Mouse (Mus musculus): Measurements from ENCODE around the gene Auts2. TPM values are rescaled to one million over a fixed set of nuclear protein-coding genes. Genes with fewer than 3 reads are reported as not detected.

The Auts2 gene
- polyA plus RNA-seq, 1 experiment from 2014 or later = 34.5 TPM

DNA sequence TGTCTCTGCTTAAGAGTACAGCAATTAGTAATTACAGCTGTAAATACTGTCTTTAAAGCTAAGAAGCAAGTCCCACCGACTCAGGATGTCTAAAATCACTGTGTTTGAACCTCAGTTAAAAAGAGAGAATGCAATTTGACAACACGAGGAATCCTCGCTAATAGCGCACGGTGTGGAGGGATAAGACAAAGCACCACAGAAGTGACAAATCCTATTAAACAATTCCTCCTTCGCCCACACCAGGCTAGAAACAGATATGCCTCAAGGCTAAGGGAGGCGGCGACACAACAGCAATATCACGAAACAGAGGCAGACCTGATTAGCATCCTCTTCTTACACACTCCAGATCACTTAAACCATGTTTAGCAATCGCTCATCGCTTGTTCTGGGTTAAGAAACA, 339.3 kb downstream of the Auts2 start:
- 52% methylated on average over 11 of the region's 11 CpGs for WGBS
- H3K4me2 ChIP-seq (ENCODE audit: low read length) = no peak overlapping the region
- no peak for ATAC-seq

DNA sequence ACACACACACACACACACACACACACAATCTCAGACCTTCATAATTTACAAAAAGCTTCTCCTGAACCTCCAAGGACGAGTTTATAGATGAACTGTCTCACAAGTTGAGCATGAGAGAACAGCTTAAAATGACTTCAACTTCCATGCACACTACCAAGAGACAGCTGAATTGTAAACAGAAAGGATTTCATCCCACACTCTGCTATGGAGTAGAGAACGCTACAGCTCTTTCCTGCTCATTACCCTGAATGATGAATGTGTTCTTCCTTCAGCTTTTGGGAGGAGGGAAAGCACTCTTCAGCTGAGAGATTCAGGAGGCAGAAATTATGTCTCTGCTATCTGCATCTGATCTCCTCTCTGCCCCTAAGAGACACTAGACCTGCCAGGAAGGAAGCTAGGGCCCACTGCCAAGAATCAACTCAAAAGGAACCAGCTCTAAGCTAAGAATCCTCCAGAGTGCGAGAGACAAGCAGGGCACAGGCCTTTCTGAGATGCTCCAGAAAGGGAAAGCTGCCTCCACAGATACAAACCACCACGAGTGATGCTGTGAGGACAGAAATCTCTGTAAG, 342.0 kb downstream of the Auts2 start:
- Histone ChIP-seq H3K4me2 (ENCODE audit: low read length) (no peak overlapping the region), H3K9ac (ENCODE audit: low read length) (no peak overlapping the region), H3K27me3 (replicated peaks; ENCODE audit: control insufficient read depth, insufficient read depth, low read length) (no peaks in the 10 kb centered on the region), H3K9me3 (replicated peaks; ENCODE audit: control insufficient read depth, low read length) (no peaks in the 10 kb centered on the region), H3K27ac (ENCODE audit: low read depth, low read length) (peak overlapping the region; percentile 22; the same call in 1 of the 2 replicates), H3K4me1 (ENCODE audit: control insufficient read depth, insufficient read depth, low read length) (peaks cover 21% of the 10 kb centered on the region), H3K36me3 (ENCODE audit: control insufficient read depth, insufficient read depth, low read length) (no peaks in the 10 kb centered on the region), H3K4me3 (ENCODE audit: low read depth, low read length) (no peak overlapping the region)
- no peak for DNase-seq (ENCODE audit: low spot score)
- WGBS = 57% methylated on average over 4 of the region's 4 CpGs
- no peak for ATAC-seq

More for the DNA sequence above, 339.3 kb downstream of the Auts2 start:
- no peak for DNase-seq (ENCODE audit: low spot score)
- Histone ChIP-seq H3K27me3 (replicated peaks; ENCODE audit: control insufficient read depth, insufficient read depth, low read length) (no peaks in the 10 kb centered on the region), H3K27ac (ENCODE audit: low read depth, low read length) (no peak overlapping the region), H3K36me3 (ENCODE audit: control insufficient read depth, insufficient read depth, low read length) (no peaks in the 10 kb centered on the region), H3K4me1 (ENCODE audit: control insufficient read depth, insufficient read depth, low read length) (peaks cover 19% of the 10 kb centered on the region), H3K9ac (ENCODE audit: low read length) (no peak overlapping the region), H3K4me3 (ENCODE audit: low read depth, low read length) (no peak overlapping the region), H3K9me3 (replicated peaks; ENCODE audit: control insufficient read depth, low read length) (no peaks in the 10 kb centered on the region)

DNA sequence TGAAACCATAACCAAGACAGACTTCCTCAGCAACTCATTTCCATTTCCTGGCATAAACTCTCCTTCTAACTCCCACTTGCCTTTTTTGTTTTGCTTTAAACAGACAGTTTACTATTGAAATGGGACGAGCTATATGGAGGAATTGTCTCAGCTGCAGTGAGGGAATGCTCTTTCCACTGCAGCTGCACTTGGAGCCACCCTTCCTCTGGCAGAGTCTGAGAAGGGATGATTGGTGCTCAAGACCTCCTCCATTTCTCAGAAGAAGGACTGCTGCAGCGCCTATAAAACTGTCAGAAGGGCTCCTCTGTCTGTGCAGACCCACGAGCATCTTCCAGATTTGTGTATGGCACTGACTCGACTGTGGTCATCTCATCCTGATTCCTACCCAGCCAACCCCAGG, 342.5 kb downstream of the Auts2 start:
- Histone ChIP-seq H3K27me3 (replicated peaks; ENCODE audit: control insufficient read depth, insufficient read depth, low read length) (no peaks in the 10 kb centered on the region), H3K4me1 (ENCODE audit: control insufficient read depth, insufficient read depth, low read length) (peaks cover 21% of the 10 kb centered on the region), H3K4me2 (ENCODE audit: low read length) (no peak overlapping the region), H3K9me3 (replicated peaks; ENCODE audit: control insufficient read depth, low read length) (no peaks in the 10 kb centered on the region), H3K4me3 (ENCODE audit: low read depth, low read length) (no peak overlapping the region), H3K27ac (ENCODE audit: low read depth, low read length) (no peak overlapping the region), H3K36me3 (ENCODE audit: control insufficient read depth, insufficient read depth, low read length) (no peaks in the 10 kb centered on the region), H3K9ac (ENCODE audit: low read length) (no peak overlapping the region)
- no peak for ATAC-seq
- 68% methylated on average over 4 of the region's 4 CpGs for WGBS
- DNase-seq (ENCODE audit: low spot score) = no peak

DNA sequence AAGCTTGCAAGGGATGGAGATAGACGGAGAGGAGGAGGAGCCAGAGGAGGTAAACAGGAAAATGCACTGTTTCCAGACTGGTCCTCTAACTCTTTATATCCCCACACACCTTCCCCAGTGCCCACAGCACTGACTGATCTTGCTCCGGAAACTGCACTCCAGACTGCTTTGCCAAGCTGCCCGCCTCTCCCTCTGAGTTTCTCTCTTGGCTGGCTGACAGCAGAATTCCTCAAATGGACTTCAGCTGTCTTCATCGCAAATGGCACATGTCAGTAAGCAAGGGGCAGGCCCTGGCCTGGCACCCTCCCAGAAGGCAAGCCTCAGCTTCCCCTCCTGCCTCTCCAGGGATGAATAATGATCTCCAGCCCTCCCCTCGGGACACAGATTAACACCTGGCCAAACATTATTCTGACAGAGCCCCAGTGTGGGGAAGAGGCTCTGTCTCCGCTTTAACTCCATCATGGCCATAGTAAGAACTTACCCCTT, 348.1 kb downstream of the Auts2 start:
- Histone ChIP-seq H3K4me2 (ENCODE audit: low read length) (no peak overlapping the region; the same call in 1 of the 2 replicates), H3K4me3 (ENCODE audit: low read depth, low read length) (no peak overlapping the region), H3K27me3 (replicated peaks; ENCODE audit: control insufficient read depth, insufficient read depth, low read length) (no peaks in the 10 kb centered on the region), H3K9ac (ENCODE audit: low read length) (peak overlapping the region; percentile 36; the same call in 1 of the 2 replicates), H3K4me1 (ENCODE audit: control insufficient read depth, insufficient read depth, low read length) (peaks cover 30% of the 10 kb centered on the region), H3K27ac (ENCODE audit: low read depth, low read length) (no peak overlapping the region), H3K9me3 (replicated peaks; ENCODE audit: control insufficient read depth, low read length) (no peaks in the 10 kb centered on the region), H3K36me3 (ENCODE audit: control insufficient read depth, insufficient read depth, low read length) (no peaks in the 10 kb centered on the region)
- 16% methylated on average over 6 of the region's 6 CpGs for WGBS
- ATAC-seq (peak; percentile 34; the same call in 1 of the 2 replicates), DNase-seq (ENCODE audit: low spot score) (peak; percentile 65)

DNA sequence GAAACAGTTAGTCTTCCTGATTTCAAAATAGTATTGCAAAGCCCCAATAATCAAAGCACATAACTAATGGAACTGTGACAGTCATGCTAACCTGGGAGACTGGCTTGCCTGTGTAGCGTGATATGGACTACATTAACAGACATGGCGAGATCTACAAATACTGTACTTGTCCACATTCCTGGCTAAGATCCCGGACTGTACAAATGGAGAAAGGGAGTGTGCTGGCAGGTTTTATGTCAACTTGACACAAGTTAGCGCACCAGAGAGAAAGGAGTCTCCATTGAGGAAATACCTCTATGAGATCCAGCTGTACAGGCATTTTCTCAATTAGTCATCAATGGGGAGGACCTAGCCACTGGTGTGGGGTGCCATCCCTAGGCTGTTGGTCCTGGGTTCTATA, 353.0 kb downstream of the Auts2 start:
- ATAC-seq (no peak), DNase-seq (ENCODE audit: low spot score) (peak; percentile 24)
- H3K9ac ChIP-seq (ENCODE audit: low read length) = no peak overlapping the region
- no peak overlapping the region for H3K4me2 ChIP-seq (ENCODE audit: low read length)
- WGBS = 61% methylated on average over 4 of the region's 4 CpGs
- H3K9me3 ChIP-seq (replicated peaks; ENCODE audit: control insufficient read depth, low read length) = no peaks in the 10 kb centered on the region
- no peaks in the 10 kb centered on the region for H3K36me3 ChIP-seq (ENCODE audit: control insufficient read depth, insufficient read depth, low read length)
- no peak overlapping the region for H3K27ac ChIP-seq (ENCODE audit: low read depth, low read length)
- no peaks in the 10 kb centered on the region for H3K27me3 ChIP-seq (replicated peaks; ENCODE audit: control insufficient read depth, insufficient read depth, low read length)
- H3K4me3 ChIP-seq (ENCODE audit: low read depth, low read length) = no peak overlapping the region
- peaks cover 38% of the 10 kb centered on the region for H3K4me1 ChIP-seq (ENCODE audit: control insufficient read depth, insufficient read depth, low read length)

DNA sequence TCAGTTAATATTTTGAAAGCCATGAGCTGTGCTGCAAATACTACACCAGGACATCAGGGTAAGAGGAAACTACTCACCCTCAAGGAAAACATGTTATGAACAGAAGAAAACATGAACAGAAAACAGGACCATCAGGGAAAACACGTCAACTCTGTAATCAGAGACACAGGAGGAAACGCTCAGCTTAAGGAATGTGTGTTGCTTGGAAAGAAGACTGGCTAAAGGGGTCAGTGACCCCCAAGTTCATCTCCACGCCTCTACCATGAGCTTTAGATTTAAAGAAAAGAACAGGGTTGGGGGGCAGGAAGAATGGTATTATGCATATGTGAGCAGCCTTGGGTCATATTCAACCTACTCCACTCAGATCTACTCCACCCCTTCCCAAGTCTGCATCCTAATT, 356.5 kb downstream of the Auts2 start:
- Histone ChIP-seq H3K9ac (ENCODE audit: low read length) (no peak overlapping the region), H3K9me3 (replicated peaks; ENCODE audit: control insufficient read depth, low read length) (no peaks in the 10 kb centered on the region), H3K4me2 (ENCODE audit: low read length) (peak overlapping the region; percentile 6; the same call in 1 of the 2 replicates), H3K4me1 (ENCODE audit: control insufficient read depth, insufficient read depth, low read length) (peaks cover 34% of the 10 kb centered on the region), H3K27me3 (replicated peaks; ENCODE audit: control insufficient read depth, insufficient read depth, low read length) (no peaks in the 10 kb centered on the region), H3K36me3 (ENCODE audit: control insufficient read depth, insufficient read depth, low read length) (no peaks in the 10 kb centered on the region), H3K27ac (ENCODE audit: low read depth, low read length) (no peak overlapping the region), H3K4me3 (ENCODE audit: low read depth, low read length) (no peak overlapping the region)
- ATAC-seq (no peak), DNase-seq (ENCODE audit: low spot score) (no peak)
- 21% methylated on average over 3 of the region's 3 CpGs for WGBS

DNA sequence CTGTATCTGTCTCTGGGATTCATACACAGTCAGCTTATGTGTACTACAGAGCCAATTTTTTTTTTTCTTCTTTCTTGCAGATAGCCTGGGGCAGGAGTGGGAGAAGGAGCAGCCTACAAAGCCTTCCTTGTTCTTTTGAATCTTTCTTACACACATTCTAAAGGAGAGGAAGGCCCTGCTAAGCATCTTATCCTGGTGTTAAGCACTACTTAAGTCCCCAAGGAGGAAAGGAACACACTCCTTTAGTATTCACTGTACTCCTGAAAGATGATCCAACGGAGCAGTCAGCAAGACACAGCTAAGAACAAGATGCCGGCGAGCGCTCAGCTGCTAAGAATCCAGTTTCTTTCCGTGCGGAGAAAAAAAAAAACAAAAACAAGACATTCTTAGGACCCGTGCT, 356.9 kb downstream of the Auts2 start:
- peak overlapping the region; percentile 6; the same call in 1 of the 2 replicates for H3K4me2 ChIP-seq (ENCODE audit: low read length)
- ATAC-seq (no peak), DNase-seq (ENCODE audit: low spot score) (peak; percentile 51)
- no peaks in the 10 kb centered on the region for H3K9me3 ChIP-seq (replicated peaks; ENCODE audit: control insufficient read depth, low read length)
- H3K4me1 ChIP-seq (ENCODE audit: control insufficient read depth, insufficient read depth, low read length) = peaks cover 34% of the 10 kb centered on the region
- no peak overlapping the region for H3K27ac ChIP-seq (ENCODE audit: low read depth, low read length)
- 5% methylated on average over 7 of the region's 7 CpGs for WGBS
- no peak overlapping the region for H3K9ac ChIP-seq (ENCODE audit: low read length)
- H3K27me3 ChIP-seq (replicated peaks; ENCODE audit: control insufficient read depth, insufficient read depth, low read length) = no peaks in the 10 kb centered on the region
- no peak overlapping the region for H3K4me3 ChIP-seq (ENCODE audit: low read depth, low read length)
- no peaks in the 10 kb centered on the region for H3K36me3 ChIP-seq (ENCODE audit: control insufficient read depth, insufficient read depth, low read length)

DNA sequence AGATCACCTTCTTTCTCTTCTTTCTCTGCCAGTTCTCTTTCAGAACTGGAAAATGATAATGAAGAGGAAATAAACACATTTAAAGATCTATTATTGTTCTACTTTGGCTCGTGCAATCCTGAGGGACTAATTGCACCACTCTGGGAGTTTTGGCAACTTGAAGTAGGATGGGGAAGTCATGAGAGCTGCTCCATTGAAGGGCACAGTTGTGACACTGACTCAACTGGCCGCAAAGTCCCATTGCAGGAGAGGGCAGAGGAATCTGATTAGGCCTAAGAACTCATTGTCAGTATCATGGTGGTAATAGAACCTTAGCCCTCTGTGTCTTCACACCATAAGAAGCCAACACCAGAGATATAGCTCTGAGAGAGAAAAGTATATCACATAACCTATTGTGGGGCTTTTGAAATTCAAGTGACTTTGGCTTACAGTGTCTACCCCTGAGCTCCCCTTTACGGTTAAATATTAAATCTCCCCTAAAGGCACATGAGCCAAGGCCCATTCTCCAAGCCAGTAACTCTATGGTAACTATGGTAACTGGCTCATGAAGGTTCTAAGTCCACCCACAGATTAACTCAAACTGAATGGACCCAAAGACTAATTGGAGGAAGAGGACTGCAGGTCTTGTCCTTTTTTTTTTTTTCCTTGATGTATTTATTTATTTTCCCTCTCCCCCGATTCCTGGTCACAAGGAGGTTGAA, 358.6 kb downstream of the Auts2 start:
- Histone ChIP-seq H3K4me2 (ENCODE audit: low read length) (no peak overlapping the region), H3K36me3 (ENCODE audit: control insufficient read depth, insufficient read depth, low read length) (no peaks in the 10 kb centered on the region), H3K27me3 (replicated peaks; ENCODE audit: control insufficient read depth, insufficient read depth, low read length) (no peaks in the 10 kb centered on the region), H3K27ac (ENCODE audit: low read depth, low read length) (no peak overlapping the region), H3K9ac (ENCODE audit: low read length) (no peak overlapping the region), H3K4me1 (ENCODE audit: control insufficient read depth, insufficient read depth, low read length) (peaks cover 25% of the 10 kb centered on the region), H3K9me3 (replicated peaks; ENCODE audit: control insufficient read depth, low read length) (no peaks in the 10 kb centered on the region), H3K4me3 (ENCODE audit: low read depth, low read length) (no peak overlapping the region)
- no peak for ATAC-seq
- WGBS = 39% methylated on average over 4 of the region's 4 CpGs
- DNase-seq (ENCODE audit: low spot score) = no peak

DNA sequence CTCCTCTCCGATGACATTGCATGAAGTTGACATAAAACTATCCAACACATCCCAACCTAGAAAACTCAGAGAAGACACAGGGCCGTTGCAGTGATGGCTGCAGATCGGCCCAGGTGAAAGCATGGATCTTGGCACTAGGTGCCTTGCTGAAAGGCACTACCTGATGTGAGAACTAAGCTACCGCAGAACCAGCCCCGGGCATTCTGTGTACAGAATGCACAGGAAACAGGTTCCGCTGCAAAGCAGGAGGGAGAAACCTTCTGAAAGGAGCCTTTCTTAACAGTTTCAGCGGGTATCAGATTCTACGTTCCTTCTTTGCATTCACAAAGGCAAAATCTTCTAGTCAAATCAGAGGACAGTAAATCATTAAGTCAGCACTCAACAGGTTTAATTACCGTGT, 361.1 kb downstream of the Auts2 start:
- H3K36me3 ChIP-seq (ENCODE audit: control insufficient read depth, insufficient read depth, low read length) = no peaks in the 10 kb centered on the region
- H3K4me1 ChIP-seq (ENCODE audit: control insufficient read depth, insufficient read depth, low read length) = peaks cover 25% of the 10 kb centered on the region
- H3K4me2 ChIP-seq (ENCODE audit: low read length) = no peak overlapping the region
- no peak for DNase-seq (ENCODE audit: low spot score)
- H3K27me3 ChIP-seq (replicated peaks; ENCODE audit: control insufficient read depth, insufficient read depth, low read length) = no peaks in the 10 kb centered on the region
- H3K4me3 ChIP-seq (ENCODE audit: low read depth, low read length) = no peak overlapping the region
- H3K27ac ChIP-seq (ENCODE audit: low read depth, low read length) = no peak overlapping the region
- ATAC-seq = no peak
- H3K9ac ChIP-seq (ENCODE audit: low read length) = no peak overlapping the region
- H3K9me3 ChIP-seq (replicated peaks; ENCODE audit: control insufficient read depth, low read length) = no peaks in the 10 kb centered on the region
- 67% methylated on average over 9 of the region's 9 CpGs for WGBS
